Mouse (Mus musculus) ES-Bruce4 (cell line): ENCODE measurements around the gene Wdr90. TPM values are rescaled to one million over a fixed set of nuclear protein-coding genes. Genes with fewer than 3 reads are reported as not detected.

ENCODE experiments used
- H3K27ac ChIP-seq: 2 replicates; pipeline ENCODE4 v1.5.1; 2012; ENCODE audit warnings: low read length, inconsistent platforms; ENCODE audit not compliant: insufficient read depth
- H3K27me3 ChIP-seq: 2 replicates; pipeline ENCODE4 v1.6.1; 2012; ENCODE audit warnings: mild to moderate bottlenecking, low read length, inconsistent platforms; ENCODE audit not compliant: control insufficient read depth, poor library complexity, insufficient read depth, severe bottlenecking
- H3K36me3 ChIP-seq: 2 replicates; pipeline ENCODE4 v1.6.1; 2012; ENCODE audit warnings: inconsistent platforms, mild to moderate bottlenecking, low read length, moderate library complexity; ENCODE audit not compliant: control insufficient read depth, poor library complexity, insufficient read depth, severe bottlenecking
- H3K4me1 ChIP-seq: one replicate; pipeline ENCODE4 v1.8.1; 2011; ENCODE audit warnings: low read length; ENCODE audit not compliant: control insufficient read depth, insufficient read depth
- H3K4me3 ChIP-seq: 2 replicates; pipeline ENCODE4 v1.5.1; 2011; ENCODE audit warnings: low read depth, mild to moderate bottlenecking, low read length
- H3K9ac ChIP-seq: 2 replicates; pipeline ENCODE4 v1.6.1; 2012; ENCODE audit warnings: low read depth, mild to moderate bottlenecking, inconsistent platforms; ENCODE audit not compliant: poor library complexity, severe bottlenecking
- H3K9me3 ChIP-seq: replicated peaks from 2 replicates; pipeline ENCODE4 v1.6.1; 2012; ENCODE audit warnings: mild to moderate bottlenecking, low read length, inconsistent platforms; ENCODE audit not compliant: control insufficient read depth, poor library complexity, insufficient read depth, severe bottlenecking
- CTCF ChIP-seq: IDR thresholded peaks from one replicate; pipeline ENCODE4 v1.8.1; 2011; ENCODE audit warnings: low read depth, low read length
- EP300 ChIP-seq: IDR thresholded peaks from 2 replicates; pipeline ENCODE4 v1.6.1; 2011; ENCODE audit warnings: low read depth, low read length; ENCODE audit not compliant: insufficient read depth
- POLR2A ChIP-seq: IDR thresholded peaks from one replicate; pipeline ENCODE4 v1.8.1; 2011; ENCODE audit warnings: low read length; ENCODE audit not compliant: insufficient read depth
- polyA plus RNA-seq: library from polyadenylated mRNA; stranded (reverse); fragments of >200 nt; gene quantifications from 2 replicates; pipeline ENCODE4 v1.2.4, GENCODE M21; 2011; ENCODE audit warnings: low read depth; ENCODE audit not compliant: missing spikeins, insufficient read depth, insufficient read length

Gene Wdr90
- polyA plus RNA-seq, 1 experiment, result 10.5 TPM

DNA sequence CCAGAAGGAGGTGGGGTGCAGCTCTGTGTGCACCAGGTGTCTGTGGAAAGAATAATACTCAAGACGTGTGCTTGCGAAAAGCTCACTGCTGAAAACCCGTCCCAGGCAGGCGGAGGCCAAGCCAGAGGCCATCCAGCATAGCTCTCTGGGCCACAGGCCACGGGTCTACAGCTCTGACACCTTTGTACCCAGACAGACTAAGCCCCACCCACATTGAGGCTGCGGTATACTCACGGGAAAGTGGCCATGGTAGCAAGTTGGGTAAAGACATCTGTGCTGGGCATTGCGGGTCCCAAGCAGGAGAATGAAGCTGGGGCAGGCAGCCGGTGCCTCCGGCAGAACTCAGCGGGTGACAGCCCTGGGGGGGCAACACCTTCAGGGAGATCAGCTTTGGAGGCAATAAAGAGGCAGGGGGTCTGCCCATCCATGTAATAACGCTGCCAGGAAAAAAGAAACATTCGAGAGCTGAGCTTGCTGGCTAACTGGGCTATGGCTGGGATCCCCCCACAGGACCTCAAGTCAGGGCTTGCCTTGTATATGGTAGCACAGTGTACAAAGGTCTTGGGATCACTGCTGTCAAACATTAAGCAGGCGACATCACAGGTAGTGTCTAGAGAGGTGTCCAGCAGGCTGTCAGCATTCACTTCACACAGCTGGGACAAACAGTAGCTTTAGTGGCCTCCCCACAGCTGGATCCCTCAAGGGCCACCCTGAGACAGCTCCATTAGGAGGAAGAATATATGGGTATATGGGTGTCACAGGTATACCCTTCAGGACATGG lies 21.7 kb downstream of the Wdr90 start:
- no peak overlapping the region for H3K27ac ChIP-seq
- H3K36me3 ChIP-seq, result peaks cover 20% of the 10 kb centered on the region
- no peaks in the 10 kb centered on the region for H3K9me3 ChIP-seq
- TF ChIP-seq EP300 (no peak), POLR2A (no peak), CTCF (no peak)
- H3K4me3 ChIP-seq, result no peak overlapping the region
- no peaks in the 10 kb centered on the region for H3K27me3 ChIP-seq
- H3K4me1 ChIP-seq, result peaks cover 2% of the 10 kb centered on the region
- H3K9ac ChIP-seq, result no peak overlapping the region

- Histone ChIP-seq H3K27ac (no peak overlapping the region), H3K27me3 (no peaks in the 10 kb centered on the region), H3K4me3 (no peak overlapping the region), H3K9me3 (no peaks in the 10 kb centered on the region), H3K4me1 (peaks cover 4% of the 10 kb centered on the region), H3K36me3 (peaks cover 20% of the 10 kb centered on the region), H3K9ac (no peak overlapping the region)
- TF ChIP-seq POLR2A, result no peak
- no peak for TF ChIP-seq CTCF
- TF ChIP-seq EP300, result no peak
These were observed 22.4 kb downstream of the Wdr90 start for GRCm38 (mm10) chr17:25838904-25839303.

DNA sequence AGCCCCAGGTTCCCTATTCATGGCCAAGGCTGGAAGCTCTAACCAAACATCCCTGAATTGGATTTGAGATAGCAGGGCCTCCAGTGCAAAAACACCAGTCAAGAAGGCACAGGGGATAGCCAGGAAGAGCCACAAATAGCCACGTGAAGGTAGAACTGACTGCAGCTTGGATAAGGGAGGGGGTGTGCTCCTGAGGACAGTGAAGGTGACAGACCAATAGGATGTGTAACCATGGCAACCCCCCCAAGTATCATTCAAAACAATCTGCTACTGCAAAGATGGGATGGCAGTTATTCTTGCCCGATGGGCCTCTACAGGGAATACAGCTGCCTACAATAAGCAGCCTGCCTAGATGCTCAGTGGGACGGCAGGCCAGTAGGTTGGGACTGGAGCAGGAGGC lies 23.8 kb downstream of the Wdr90 start:
- H3K27ac ChIP-seq, result no peak overlapping the region
- H3K4me3 ChIP-seq, result no peak overlapping the region
- H3K4me1 ChIP-seq, result peaks cover 4% of the 10 kb centered on the region

GRCm38 (mm10) chr17:25837076-25837410 lies 24.3 kb downstream of the Wdr90 start, which contains the start of gene Rhbdl1:
Gene Rhbdl1, minus strand, starts transcription at chr17:25837295.
- H3K9ac ChIP-seq, result peak within 1 kb of the TSS; percentile 23; the same call in 1 of the 2 replicates
- no peaks in the 10 kb centered on the region for H3K27me3 ChIP-seq
- no peak for TF ChIP-seq POLR2A
- TF ChIP-seq CTCF, result no peak
- no peak for TF ChIP-seq EP300
- no peak within 1 kb of the TSS for H3K27ac ChIP-seq
- H3K36me3 ChIP-seq, result peaks cover 20% of the 10 kb centered on the region
- H3K4me3 ChIP-seq, result peak within 1 kb of the TSS; percentile 21
- H3K9me3 ChIP-seq, result no peaks in the 10 kb centered on the region
- H3K4me1 ChIP-seq, result peaks cover 4% of the 10 kb centered on the region

More for the DNA sequence above, 23.8 kb downstream of the Wdr90 start:
- H3K9me3 ChIP-seq, result no peaks in the 10 kb centered on the region
- TF ChIP-seq CTCF (no peak), POLR2A (no peak), EP300 (no peak)
- H3K9ac ChIP-seq, result no peak overlapping the region
- H3K27me3 ChIP-seq, result no peaks in the 10 kb centered on the region
- peaks cover 20% of the 10 kb centered on the region for H3K36me3 ChIP-seq

GRCm38 (mm10) chr17:25836397-25837075 lies 24.8 kb downstream of the Wdr90 start:
- no peaks in the 10 kb centered on the region for H3K9me3 ChIP-seq
- peaks cover 4% of the 10 kb centered on the region for H3K4me1 ChIP-seq
- H3K27me3 ChIP-seq, result no peaks in the 10 kb centered on the region
- TF ChIP-seq CTCF (no peak), POLR2A (no peak), EP300 (no peak)
- H3K4me3 ChIP-seq, result peak overlapping the region; percentile 21
- H3K36me3 ChIP-seq, result peaks cover 17% of the 10 kb centered on the region
- H3K9ac ChIP-seq, result peak overlapping the region; percentile 23; the same call in 1 of the 2 replicates
- H3K27ac ChIP-seq, result no peak overlapping the region

DNA sequence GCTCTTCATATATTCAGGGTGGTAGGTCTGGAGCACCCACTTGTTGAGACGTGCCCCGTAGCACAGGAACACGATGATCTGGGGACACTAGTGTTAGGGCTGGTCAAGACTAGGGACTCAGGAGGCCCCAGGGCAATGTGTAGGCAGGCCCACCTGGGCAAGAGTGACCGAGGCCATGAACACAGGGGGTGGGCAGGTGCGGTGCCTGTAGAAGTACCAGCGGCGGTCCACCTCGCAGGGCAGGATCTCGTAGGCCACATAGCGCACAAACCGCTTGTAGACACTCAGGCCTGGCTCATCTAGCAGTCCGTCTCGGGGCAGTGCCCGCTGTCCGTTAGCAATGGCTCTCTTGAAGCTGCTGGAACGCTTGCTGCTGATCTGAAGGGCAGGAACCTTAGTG lies 25.5 kb downstream of the Wdr90 start:
- peaks cover 4% of the 10 kb centered on the region for H3K4me1 ChIP-seq
- no peaks in the 10 kb centered on the region for H3K27me3 ChIP-seq
- TF ChIP-seq EP300, result no peak
- TF ChIP-seq CTCF, result no peak
- no peak for TF ChIP-seq POLR2A
- no peak overlapping the region for H3K27ac ChIP-seq
- no peak overlapping the region for H3K4me3 ChIP-seq
- H3K36me3 ChIP-seq, result peaks cover 17% of the 10 kb centered on the region
- H3K9ac ChIP-seq, result no peak overlapping the region
- H3K9me3 ChIP-seq, result no peaks in the 10 kb centered on the region
